Mouse (Mus musculus) cortical plate, adult 2 months (tissue): ENCODE measurements around the gene Sema4c.

Experiments used
- CTCF ChIP-seq: fragments of 200-500 bp; IDR thresholded peaks from 2 replicates; pipeline ENCODE4 v1.5.1; 2011; ENCODE audit warnings: mild to moderate bottlenecking, control low read depth, low read length; ENCODE audit not compliant: insufficient read depth; ENCODE audit errors: extremely low read depth
- POLR2A ChIP-seq: fragments of 200-500 bp; IDR thresholded peaks from 2 replicates; pipeline ENCODE4 v1.6.1; 2011; ENCODE audit warnings: mild to moderate bottlenecking, low read length, control low read depth; ENCODE audit not compliant: insufficient read depth; ENCODE audit errors: extremely low read depth

DNA sequence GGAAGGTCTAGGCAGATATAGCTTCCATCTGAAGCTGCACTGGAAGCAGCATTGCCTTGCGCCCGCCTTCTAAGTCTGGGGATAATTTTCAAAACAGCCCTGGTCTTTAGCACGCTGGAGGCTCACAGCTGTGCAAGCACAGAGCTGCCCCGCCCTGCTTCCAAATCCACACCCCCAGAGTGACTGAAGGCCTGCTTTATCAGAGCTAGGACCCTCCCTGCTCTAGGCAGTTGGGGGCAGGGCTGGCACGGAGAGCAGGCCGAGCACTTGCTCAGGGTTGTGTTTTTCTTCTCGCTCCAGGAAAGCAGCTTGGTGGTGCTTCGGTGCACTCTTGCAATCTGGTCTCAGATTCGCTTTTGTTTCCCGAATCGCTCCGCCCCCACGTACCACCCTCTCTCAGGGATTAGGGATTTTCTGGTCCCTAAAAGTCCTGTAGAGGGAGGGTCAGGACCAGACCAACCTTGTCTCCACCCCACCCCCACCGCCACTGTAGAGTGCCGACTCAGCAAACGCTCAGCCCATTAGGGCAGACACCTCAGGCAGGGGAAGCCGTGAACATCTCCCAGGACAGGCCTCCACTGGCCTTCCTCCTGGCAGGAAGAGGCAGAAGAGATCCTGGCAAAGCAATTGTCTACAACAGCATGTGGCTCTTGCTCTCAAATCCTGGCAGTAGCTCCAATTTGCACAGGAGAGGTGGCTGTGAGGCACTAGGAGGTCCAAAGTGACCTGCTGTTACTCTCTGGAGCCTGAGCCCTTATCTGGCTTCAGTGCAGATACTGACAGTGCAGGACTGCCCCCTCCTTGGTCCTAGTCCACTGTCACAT, 22.4 kb upstream of the Sema4c start:
- no peak for TF ChIP-seq CTCF
- TF ChIP-seq POLR2A, result peak; percentile 32; the same call in 1 of the 2 replicates
